Mouse (Mus musculus) intestine, embryonic 14.5 days (tissue): ENCODE data around the gene Nwd2. TPM values are rescaled to one million over a fixed set of nuclear protein-coding genes. Genes with fewer than 3 reads are reported as not detected.

Experiments used
- ATAC-seq: fragments of 200-750 bp; cut with Nextera tagmentation; replicated peaks from 2 replicates; pipeline ENCODE4 v1.8.0; 2017; ENCODE audit warnings: low read depth, moderate number of reproducible peaks, moderate TSS enrichment, moderate library complexity; ENCODE audit not compliant: low FRiP score, low TSS enrichment
- DNase-seq: peaks from one replicate; pipeline ENCODE4 v3.0.0-alpha.2; 2018; ENCODE audit warnings: low spot score
- H3K27ac ChIP-seq: fragments of 300-500 bp; sonication (generic); 2 replicates; pipeline ENCODE4 v1.5.1; 2014; ENCODE audit warnings: low read depth, mild to moderate bottlenecking, control low read depth
- H3K27me3 ChIP-seq: fragments of 300-500 bp; sonication (generic); replicated peaks from 2 replicates; pipeline ENCODE4 v1.6.1; 2014; ENCODE audit warnings: low read length, control low read depth; ENCODE audit not compliant: control insufficient read depth, insufficient read depth
- H3K36me3 ChIP-seq: fragments of 300-500 bp; sonication (generic); 2 replicates; pipeline ENCODE4 v1.6.1; 2014; ENCODE audit warnings: low read length, control low read depth; ENCODE audit not compliant: control insufficient read depth, insufficient read depth
- H3K4me1 ChIP-seq: fragments of 300-500 bp; sonication (generic); replicated peaks from 2 replicates; pipeline ENCODE4 v1.6.1; 2014; ENCODE audit warnings: low read length, control low read depth, mixed read lengths; ENCODE audit not compliant: control insufficient read depth, insufficient read depth
- H3K4me2 ChIP-seq: fragments of 300-500 bp; sonication (generic); 2 replicates; pipeline ENCODE4 v1.6.1; 2014; ENCODE audit warnings: low read length
- H3K4me3 ChIP-seq: fragments of 300-500 bp; sonication (generic); 2 replicates; pipeline ENCODE4 v1.5.1; 2014; ENCODE audit warnings: low read depth, low read length, control low read depth, mixed read lengths
- H3K9ac ChIP-seq: fragments of 300-500 bp; sonication (generic); 2 replicates; pipeline ENCODE4 v1.6.1; 2014; ENCODE audit warnings: mild to moderate bottlenecking, low read length
- H3K9me3 ChIP-seq: fragments of 300-500 bp; sonication (generic); 2 replicates; pipeline ENCODE4 v1.6.1; 2016; ENCODE audit warnings: low read length, control low read depth; ENCODE audit not compliant: control insufficient read depth
- WGBS: fragments of 180-500 bp; shearing (Covaris S2); extraction: QIAGEN DNeasy Blood & Tissue Kit; methylation state at CpG from one replicate; pipeline ENCODE4 v1.1.7; 2014; 5-methylcytosine and 5-hydroxymethylcytosine counted together
- polyA plus RNA-seq: library from polyadenylated mRNA; unstranded; fragments of >200 nt; fragmentation: Nextera tagmentation; extraction: Ambion mirVana; gene quantifications from 2 replicates; pipeline ENCODE4 v1.2.1, GENCODE M21; 2014

The Nwd2 gene
- polyA plus RNA-seq, 1 experiment from 2014 or later, result 0.42 TPM

DNA sequence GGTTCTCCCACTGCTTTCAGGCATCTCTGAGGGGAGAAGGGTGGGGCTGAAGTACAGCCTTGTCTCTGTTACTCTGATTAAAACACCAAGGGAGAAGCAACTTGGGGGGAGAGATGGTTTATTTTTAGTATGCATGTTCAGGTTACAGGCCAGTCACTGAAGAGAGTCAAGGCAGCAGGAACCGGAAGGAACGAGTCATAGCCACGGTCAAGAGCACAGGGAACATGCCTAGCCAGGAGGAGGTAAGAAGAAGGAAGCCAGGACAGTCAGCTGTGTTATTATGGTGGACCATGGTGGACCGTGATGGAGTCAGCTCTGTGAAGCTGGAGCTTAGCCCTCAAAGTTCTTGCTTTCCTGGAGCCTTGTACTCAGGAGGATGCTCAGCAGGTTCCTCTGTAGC lies 119.3 kb downstream of the Nwd2 start:
- DNase-seq, result no peak
- Histone ChIP-seq H3K9ac (no peak overlapping the region), H3K9me3 (no peaks in the 10 kb centered on the region), H3K27ac (no peak overlapping the region), H3K4me3 (no peak overlapping the region), H3K36me3 (no peaks in the 10 kb centered on the region), H3K4me2 (no peak overlapping the region), H3K27me3 (no peaks in the 10 kb centered on the region), H3K4me1 (no peaks in the 10 kb centered on the region)
- ATAC-seq, result no peak
- 84% methylated on average over 4 of the region's 4 CpGs for WGBS

DNA sequence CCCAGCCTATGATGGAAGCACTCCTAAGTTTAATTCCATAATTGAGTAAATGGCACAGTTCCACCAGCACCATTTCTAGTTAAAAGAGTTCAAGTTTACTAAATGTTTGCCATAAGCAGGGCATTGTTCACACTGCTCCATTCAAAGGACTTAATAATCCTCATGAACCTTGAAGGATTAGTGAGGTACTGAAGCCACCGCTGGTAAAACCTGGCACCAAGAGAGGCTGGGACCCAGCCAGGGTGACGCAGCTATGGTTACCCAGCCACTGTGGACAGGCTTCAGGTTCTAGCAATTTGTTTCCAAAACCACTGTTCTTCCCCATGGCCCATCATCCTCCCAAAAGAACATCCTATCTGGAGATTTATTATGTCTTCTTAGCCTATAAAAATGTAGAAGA lies 124.1 kb downstream of the Nwd2 start:
- no peak overlapping the region for H3K4me3 ChIP-seq
- 87% methylated on average over 2 of the region's 2 CpGs for WGBS
- no peaks in the 10 kb centered on the region for H3K36me3 ChIP-seq
- DNase-seq (no peak), ATAC-seq (no peak)
- no peak overlapping the region for H3K27ac ChIP-seq
- no peaks in the 10 kb centered on the region for H3K27me3 ChIP-seq
- H3K4me2 ChIP-seq, result no peak overlapping the region
- H3K4me1 ChIP-seq, result no peaks in the 10 kb centered on the region
- no peak overlapping the region for H3K9ac ChIP-seq
- no peaks in the 10 kb centered on the region for H3K9me3 ChIP-seq

DNA sequence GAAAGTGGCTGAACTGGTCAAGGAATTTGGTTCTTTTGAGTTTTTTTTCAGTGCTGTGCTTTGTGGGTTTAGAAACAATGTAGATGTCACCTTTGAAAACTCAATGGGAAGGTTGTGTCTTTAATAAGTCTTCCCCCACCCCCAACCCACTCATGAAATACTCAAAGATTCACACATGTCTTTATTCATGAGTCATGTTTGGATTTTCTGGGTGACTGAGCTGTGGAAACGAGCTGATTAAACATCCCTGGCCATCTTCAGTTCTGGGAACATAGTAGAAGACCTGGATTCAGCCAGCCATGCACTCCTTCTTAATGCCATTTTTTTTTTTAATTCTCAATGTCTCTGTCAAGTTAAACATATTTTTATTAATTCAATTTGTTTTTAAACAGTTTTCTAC lies 124.7 kb downstream of the Nwd2 start:
- DNase-seq, result no peak

DNA sequence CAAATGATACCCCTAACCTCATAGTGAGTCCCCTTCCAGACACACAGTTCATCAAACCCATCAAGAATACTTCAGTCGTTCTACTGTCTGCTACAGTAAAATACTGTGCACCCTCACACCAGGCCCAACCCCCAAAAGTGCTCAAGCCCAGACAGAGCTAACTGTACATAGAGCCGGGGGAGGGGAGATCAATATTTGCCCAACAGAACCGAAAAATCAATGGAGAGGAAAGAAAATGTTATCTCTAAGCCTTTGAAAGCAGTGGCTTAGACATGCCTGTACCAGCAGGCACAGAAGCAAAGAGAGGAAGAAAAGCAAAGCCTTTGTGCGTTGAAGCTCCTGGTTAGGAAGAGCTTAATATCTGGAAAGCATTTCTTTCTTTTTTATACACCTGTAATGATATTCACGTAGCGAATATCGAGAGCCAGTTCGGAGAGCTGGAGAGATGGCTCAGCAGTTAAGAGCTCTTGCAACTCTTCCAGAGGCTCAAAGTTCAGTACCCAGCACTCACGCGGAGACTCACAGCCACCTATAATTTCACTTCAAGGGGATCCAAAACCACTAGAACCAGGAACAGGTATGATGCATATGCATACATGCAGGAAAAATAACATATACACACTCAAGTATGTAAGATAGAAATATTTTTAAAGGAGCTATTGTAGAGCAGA lies 139.4 kb downstream of the Nwd2 start:
- no peak for ATAC-seq
- no peaks in the 10 kb centered on the region for H3K4me1 ChIP-seq
- H3K4me2 ChIP-seq, result no peak overlapping the region
- H3K4me3 ChIP-seq, result no peak overlapping the region
- no peaks in the 10 kb centered on the region for H3K36me3 ChIP-seq
- 80% methylated on average over 10 of the region's 10 CpGs for WGBS
- no peak overlapping the region for H3K27ac ChIP-seq
- no peaks in the 10 kb centered on the region for H3K27me3 ChIP-seq
- no peak overlapping the region for H3K9ac ChIP-seq
- H3K9me3 ChIP-seq, result no peaks in the 10 kb centered on the region
- DNase-seq, result no peak

More for the DNA sequence above, 124.7 kb downstream of the Nwd2 start:
- ATAC-seq, result no peak
- Histone ChIP-seq H3K27me3 (no peaks in the 10 kb centered on the region), H3K9ac (no peak overlapping the region), H3K4me3 (no peak overlapping the region), H3K4me1 (no peaks in the 10 kb centered on the region), H3K9me3 (no peaks in the 10 kb centered on the region), H3K27ac (no peak overlapping the region), H3K4me2 (no peak overlapping the region), H3K36me3 (no peaks in the 10 kb centered on the region)
- 73% methylated on average over 1 of the region's 1 CpGs for WGBS

DNA sequence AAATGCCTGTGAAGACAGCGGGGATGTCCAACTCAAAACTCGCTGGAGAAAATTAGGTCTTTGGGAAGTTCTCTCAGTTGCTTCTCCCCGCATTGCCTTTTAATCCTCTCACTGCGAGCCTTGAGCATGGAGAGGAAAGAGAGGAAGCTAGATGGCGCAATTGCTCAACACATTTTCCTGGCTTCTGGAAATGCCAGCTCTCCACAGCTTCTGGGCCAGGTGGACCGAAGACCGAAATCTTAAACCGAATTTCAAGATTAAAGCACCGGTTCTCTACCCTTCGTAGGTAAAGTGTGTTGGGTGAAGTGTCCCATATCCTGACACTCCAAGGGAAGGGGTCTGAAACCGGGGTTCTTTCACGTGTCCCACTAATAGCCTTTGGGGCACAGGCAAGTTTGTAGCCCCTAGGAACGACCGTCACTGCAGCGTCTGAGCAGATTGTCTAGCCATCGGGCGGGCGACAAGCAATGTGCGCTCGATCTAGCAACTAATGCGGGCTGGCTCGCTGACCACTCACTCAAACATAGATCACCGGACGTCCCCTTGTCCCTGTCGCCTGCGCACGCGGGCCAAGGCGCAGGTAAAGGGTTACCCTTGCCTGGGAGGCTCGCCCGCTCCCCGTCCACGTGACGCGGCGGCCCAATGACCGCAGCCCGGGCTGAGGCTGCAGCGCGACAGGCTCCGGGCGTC lies 163.1 kb downstream of the Nwd2 start, which contains the start of gene 0610040J01Rik:
Gene 0610040J01Rik (plus strand): TSS at position 545 of the 690 bp plus-strand sequence.
- Histone ChIP-seq H3K4me1 (peaks cover under 1% of the 10 kb centered on the region; the same call in 1 of the 2 replicates), H3K4me3 (peak within 1 kb of the TSS; percentile 64), H3K36me3 (no peaks in the 10 kb centered on the region), H3K9ac (peak within 1 kb of the TSS; percentile 58), H3K4me2 (peak within 1 kb of the TSS; percentile 99), H3K27me3 (peaks cover 3% of the 10 kb centered on the region; the same call in 1 of the 2 replicates), H3K27ac (peak within 1 kb of the TSS; percentile 38), H3K9me3 (no peaks in the 10 kb centered on the region)
- ATAC-seq (peak; percentile 94), DNase-seq (peak; percentile 88)
- 3% methylated on average over 42 of the region's 42 CpGs for WGBS

DNA sequence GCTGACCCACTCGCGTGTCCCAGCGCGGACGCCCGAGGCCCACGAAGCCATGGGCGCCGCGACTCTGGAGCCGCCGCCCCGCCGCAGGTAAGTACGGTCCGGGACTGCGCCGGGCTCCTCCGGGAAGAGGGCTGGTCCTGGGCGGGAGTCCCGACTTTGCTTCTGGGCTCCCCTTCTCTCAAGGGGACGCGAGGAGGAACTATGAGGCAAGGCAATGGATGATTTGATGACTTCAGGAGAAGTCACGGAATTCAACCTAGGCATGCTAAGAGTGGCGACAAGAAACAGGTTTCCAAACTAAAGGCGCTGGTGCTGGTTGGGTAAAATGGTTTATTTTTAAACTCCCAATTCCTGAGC lies 163.6 kb downstream of the Nwd2 start:
- DNase-seq (no peak), ATAC-seq (no peak)
- peak overlapping the region; percentile 38 for H3K27ac ChIP-seq
- peak overlapping the region; percentile 58 for H3K9ac ChIP-seq
- peak overlapping the region; percentile 64 for H3K4me3 ChIP-seq
- no peaks in the 10 kb centered on the region for H3K9me3 ChIP-seq
- H3K36me3 ChIP-seq, result no peaks in the 10 kb centered on the region
- peak overlapping the region; percentile 99 for H3K4me2 ChIP-seq
- H3K4me1 ChIP-seq, result peaks cover 6% of the 10 kb centered on the region
- WGBS, result under 1% methylated on average over 26 of the region's 26 CpGs
- peaks cover 3% of the 10 kb centered on the region; the same call in 1 of the 2 replicates for H3K27me3 ChIP-seq

DNA sequence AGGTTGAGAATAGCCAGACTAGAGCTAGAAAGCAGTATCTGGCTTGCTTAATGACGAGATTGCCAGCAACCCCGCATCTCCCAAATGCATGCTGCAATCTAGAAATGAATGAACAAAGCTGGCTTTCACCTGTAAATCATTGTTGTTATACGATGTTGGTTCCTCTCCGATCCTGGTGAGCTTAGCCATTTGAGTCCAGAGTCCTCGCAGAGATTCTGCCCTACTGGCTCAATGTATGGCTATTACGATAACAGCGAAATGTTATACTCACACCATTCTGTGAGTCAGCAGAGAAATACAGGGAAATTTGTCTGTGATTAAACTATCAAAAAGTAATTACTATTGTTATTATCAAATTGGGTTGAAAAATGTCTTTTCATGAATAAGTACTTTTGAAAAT lies 167.7 kb downstream of the Nwd2 start:
- Histone ChIP-seq H3K36me3 (no peaks in the 10 kb centered on the region), H3K27ac (no peak overlapping the region), H3K4me1 (peaks cover 12% of the 10 kb centered on the region), H3K9me3 (no peaks in the 10 kb centered on the region), H3K4me2 (no peak overlapping the region), H3K27me3 (peaks cover 3% of the 10 kb centered on the region; the same call in 1 of the 2 replicates), H3K4me3 (no peak overlapping the region), H3K9ac (no peak overlapping the region)
- ATAC-seq (no peak), DNase-seq (no peak)
- 67% methylated on average over 7 of the region's 7 CpGs for WGBS

DNA sequence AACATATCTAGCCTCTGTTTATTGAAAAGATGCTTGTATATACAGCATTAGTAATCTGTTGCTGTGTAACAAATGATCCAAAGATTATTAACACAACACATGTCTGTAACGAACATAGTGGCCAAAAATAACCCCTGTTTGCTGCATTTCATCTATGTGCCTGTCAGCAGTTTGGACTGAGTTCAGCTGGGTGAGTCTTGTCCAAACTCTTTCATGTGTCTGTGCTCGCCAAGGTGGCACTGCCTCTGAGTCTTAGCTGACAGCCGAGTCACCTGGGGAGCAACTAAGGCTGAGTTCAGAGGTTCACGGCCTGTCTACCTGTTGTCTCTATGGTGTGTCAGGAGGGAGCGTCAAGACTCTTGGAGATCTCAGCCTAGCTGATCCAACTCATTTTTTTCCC lies 168.4 kb downstream of the Nwd2 start:
- ATAC-seq, result no peak
- no peak overlapping the region for H3K9ac ChIP-seq
- no peak overlapping the region for H3K27ac ChIP-seq
- H3K36me3 ChIP-seq, result no peaks in the 10 kb centered on the region
- H3K4me1 ChIP-seq, result peaks cover 12% of the 10 kb centered on the region
- DNase-seq, result no peak
- H3K4me2 ChIP-seq, result no peak overlapping the region
- WGBS, result 65% methylated on average over 5 of the region's 5 CpGs
- H3K27me3 ChIP-seq, result peaks cover 3% of the 10 kb centered on the region; the same call in 1 of the 2 replicates
- H3K4me3 ChIP-seq, result no peak overlapping the region
- H3K9me3 ChIP-seq, result no peaks in the 10 kb centered on the region
